Mouse (Mus musculus) ovary, adult 18-20 months (tissue): ENCODE data around the gene Cdh12.
"Not testable (repeated sequence)": the region's sequence is repeated elsewhere in the genome, so short reads cannot be mapped to it uniquely, and the experiment has no call there.

Experiments used
- DNase-seq: peaks from one replicate; pipeline ENCODE4 v3.0.0; 2022; ENCODE audit warnings: low spot score, mixed read lengths

The Cdh12 gene

DNA sequence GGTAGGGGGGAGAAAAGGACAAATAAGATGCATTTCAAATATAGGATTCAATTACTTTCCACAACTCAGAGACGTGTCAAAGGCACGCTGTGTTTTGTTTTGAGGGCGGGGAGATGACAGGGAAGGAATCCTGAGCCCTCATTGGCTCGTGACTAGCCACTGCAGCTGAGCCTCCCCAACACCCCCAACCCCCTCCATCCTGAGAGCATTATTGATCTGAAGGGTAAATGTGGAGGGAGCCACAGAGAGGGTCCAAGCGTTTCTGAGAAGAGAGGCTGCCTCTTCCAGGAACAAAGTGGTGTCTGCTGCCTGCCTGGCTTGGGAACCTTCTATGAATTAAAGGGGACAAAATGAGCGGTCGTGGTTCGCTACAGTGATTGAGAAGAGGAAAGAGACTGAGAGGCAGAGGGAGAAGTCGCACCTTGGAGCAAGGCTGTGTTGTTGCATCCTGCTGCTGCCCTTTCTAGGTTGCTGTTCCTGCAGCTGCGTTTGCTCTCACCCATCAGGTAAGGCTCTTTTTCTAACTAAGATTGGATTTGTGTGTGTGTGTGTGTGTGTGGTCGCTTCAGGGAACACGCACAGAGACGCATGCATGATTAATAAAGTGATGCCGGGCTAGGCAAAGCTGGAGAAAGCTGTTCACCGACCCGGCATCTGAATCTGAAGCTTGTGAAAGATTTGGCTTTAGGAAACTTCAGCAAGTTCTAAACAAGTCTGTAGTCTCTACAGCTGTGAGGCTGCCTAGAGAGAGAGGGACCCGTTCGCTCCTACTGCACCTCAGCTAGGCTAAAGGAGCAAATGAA, at the start of gene Cdh12:
Gene Cdh12, plus strand, starts transcription at position 405 of the 803 bp plus-strand sequence.
- no peak for DNase-seq

DNA sequence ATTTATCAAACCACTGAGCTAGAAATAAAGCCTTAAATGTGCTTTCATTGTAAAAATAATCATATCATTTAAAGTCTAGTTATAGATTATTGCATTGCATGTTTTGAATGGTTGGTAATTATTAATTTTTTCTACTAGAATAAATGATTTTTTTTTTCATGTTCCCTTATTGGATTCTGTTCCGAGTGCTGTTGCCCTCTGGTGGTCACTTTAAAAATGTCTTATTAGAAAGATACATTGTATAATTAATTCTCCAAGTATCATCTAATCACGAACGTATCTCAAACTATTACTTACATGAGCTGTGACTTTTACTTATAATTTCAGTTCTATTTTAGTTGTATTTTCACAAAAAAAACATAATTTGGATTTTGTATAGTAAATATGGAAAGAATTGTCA, 45.5 kb upstream of the Cdh12 start:
- DNase-seq: no peak

DNA sequence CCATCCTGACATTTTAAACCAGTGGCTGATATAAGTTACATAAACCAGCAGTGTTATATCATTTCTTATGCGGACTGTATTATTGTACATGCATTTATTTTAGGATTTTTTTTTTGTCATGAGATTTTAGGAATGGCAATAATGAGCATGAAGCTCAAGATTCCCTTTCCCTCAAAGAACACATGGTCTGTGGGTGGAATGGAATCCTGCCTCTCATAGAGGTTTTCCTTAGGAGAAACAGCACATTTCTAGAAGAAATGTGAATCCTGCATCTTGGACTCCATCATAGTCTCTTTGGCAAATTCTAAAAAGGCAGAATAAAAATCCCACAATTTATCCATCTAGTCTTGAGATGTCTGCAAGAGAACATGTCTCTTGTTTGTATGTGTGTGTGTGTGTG, 35.7 kb upstream of the Cdh12 start:
- no peak for DNase-seq

DNA sequence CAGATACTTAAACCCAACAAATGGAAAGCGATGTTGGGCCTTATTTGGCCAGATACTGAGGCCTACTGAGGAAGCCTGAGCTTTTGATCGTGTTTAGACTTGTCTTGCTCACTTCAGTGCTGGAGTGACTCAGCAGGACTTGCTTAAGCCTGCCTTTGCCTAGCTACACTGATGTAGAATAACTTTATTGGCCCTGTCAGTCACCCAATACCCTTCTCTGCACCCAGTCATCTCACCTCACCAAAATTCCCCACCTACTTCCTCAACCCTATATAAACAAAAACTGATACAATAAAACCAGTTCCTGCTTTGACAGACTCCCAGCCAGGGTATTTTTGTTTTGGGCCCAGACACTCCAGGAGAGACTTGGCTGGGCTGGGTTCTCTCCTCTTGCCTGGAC, 12.7 kb upstream of the Cdh12 start:
- no peak for DNase-seq

DNA sequence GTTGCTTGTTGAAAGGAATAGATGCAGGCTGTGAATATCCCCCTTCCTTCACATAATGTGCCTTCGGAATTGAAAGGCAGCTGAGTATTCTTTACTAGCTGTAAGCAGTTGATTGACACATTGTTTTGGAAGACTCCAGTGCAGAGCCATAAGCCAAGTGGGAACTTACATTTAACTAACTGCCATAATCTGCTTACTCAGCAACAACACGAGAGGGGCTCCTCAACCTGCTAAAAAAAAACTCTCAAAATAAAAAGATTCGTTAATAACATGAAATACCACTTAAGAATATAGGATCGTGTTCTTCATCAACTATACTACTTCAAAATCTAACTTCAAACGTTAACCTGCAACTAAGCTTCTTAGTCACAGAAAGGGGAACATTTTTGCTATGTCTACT, 1.5 kb downstream of the Cdh12 start:
- DNase-seq: no peak

DNA sequence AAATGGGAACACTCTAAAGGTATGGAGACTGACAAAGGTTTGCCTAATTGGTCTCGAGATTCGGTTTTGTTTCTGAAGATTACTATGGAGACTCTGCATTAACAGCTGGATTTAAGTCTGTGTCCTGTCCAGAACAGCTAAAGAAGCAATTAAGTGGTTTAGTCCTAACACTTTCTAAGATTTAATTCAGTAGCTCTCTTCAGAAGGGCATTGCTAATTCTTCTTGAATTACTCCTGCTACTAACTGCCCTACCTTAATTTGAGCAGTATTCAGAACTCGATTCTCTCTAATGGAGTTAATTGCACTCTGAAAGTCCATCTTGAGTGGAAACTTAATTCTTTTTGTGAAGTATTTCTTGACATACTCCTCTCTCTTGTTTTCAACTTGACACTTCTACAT, 9.4 kb downstream of the Cdh12 start:
- DNase-seq: no peak

DNA sequence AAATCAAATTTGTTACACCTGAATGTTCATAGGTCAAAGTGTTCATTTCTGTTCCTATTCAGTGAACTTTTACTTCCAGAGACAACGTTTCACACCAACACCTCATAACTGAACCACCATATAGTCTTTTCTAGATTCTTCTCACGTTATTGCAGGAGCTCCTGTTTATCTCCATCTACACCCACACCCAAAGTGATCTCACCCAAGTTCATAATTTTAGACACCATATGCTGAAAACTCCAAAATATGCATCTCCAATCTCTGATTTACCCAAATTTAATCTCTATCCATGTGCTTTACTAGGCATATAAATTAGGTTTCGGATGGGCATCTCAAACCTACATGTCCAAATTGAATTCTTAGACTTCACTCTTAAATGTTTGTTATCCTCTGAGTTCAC, 13.4 kb downstream of the Cdh12 start:
- no peak for DNase-seq

DNA sequence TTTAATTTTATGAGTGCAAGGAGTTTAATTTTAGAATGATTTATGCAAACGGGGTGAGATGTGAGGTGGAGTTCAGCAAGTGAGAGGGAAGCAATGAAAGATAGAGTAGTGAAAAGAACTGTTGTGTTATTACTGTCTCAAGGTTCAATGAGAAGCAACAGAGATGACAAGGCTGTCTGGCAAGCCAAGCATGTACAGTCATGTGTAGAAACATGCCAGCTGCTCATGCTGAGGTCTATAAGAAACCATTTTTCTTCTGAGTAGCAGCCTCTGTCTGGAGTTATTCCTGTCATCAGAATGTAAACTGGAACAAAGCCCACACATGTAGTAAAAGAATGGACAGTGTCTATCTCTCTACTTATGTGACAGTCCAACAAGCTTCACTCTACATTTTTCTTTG, 14.5 kb downstream of the Cdh12 start:
- no peak for DNase-seq

DNA sequence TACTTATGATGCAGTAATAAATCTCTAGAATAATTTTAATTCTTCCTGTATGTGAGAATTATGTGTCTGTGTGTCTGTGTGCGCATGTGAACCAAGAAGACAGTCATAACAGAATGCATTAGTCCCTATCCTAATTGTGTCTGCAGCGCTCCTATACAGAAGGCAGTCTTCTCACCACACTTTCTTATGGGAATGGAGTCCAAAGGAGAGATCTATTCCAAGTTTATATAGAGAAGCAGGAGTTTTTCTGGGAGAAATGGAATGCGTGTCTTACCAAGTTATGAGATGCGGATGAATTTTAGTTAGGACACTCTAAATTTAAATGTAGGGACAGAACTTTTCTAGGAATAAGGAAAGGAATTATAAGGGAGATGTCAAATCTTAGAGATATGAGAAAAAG, 101.9 kb downstream of the Cdh12 start:
- no peak for DNase-seq

DNA sequence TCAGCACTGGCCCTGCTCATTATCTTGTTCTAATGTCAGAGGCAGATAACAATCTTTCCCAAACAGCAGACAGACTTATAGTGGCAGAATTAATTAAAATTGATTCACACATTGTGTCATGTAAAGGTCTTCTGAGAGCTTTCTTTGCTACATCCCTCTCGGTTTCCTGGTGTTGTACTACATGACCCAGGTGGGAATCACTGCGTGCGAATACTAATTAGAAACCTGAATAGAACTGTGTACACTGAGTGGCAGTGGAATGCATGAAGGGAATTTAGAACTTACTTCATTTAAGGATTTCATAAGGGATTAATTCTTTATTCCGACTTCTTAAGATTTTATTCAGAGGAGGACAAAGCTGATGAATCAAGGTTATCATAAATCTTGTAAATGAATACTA, 121.9 kb downstream of the Cdh12 start:
- no peak for DNase-seq

DNA sequence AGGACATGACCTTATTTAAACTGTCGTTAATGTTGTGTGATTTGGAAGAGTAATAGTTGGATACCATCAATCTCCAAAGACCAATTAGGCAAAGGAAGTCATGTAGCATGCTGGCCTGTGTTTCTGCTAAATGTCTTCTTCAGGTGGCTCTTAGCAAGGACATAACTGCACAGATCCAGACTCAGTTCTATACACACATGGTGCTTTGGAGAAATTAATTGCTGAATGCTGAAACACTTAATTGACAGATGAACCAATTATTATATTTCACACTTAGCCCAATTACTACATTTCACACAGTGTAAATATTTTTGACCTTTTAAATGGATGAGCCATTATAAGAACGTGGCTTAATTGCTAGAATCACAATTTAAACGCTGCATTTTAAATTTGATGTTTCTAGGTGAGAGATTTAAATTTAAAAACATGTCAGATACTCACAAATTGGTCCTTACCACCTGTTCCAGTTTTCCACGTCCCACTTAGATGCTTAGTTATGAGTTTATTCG, 133.6 kb downstream of the Cdh12 start:
- DNase-seq: no peak

DNA sequence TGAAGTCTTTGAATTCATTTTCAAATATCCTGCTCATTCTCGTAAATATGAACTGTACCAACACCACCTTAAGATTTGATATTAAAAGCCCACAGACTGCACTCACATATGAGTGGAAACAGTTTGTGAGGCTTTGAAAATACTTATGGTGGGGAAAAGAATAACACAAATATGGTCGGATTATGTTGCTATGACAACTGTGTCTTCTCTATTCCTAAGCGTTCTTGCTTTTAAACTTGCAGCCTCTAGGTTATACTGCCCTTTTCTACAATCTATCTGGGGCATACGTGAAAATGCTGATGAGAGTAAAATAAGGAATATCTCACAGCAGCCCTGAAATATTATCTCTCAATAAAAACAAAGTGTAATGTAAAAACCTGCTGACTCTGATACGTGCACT, 142.5 kb downstream of the Cdh12 start:
- no peak for DNase-seq

DNA sequence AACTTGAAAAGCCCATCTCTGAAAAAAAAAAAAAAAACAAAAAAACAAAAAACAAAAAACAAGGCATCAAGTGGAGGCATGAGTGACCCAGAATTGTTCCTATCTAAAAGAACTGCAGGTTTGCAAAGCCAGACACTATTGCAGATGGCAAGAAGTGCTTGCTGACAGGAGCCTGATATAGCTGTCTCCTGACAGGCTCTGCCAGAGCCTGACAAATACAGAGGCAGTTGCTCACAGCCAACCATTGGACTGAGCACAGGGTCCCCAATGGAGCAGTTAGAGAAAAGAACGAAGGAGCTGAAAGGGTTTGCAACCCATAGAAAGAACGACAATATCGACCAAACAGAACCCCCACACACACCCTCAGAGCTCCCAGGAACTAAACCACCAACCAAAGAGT, 156.7 kb downstream of the Cdh12 start:
- DNase-seq: not testable (repeated sequence)

DNA sequence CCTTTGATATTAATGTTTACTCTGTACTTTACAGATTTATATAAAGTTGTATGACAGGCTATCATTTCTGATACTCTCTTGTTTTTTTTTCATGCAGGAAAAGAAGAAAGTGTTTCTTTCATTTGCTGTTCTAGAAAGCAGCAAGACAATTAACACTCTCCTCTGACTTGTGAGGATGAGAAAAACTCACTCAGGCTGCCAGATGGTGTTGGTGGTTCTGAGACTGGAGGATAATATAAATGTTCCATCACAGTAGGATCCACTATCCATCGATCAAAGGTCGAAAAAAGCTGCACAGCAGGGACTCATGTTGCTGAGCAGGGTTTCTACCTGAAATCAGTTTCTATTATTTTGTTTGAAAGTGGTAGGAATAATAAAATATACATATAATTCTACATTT, 185.5 kb downstream of the Cdh12 start:
- no peak for DNase-seq

DNA sequence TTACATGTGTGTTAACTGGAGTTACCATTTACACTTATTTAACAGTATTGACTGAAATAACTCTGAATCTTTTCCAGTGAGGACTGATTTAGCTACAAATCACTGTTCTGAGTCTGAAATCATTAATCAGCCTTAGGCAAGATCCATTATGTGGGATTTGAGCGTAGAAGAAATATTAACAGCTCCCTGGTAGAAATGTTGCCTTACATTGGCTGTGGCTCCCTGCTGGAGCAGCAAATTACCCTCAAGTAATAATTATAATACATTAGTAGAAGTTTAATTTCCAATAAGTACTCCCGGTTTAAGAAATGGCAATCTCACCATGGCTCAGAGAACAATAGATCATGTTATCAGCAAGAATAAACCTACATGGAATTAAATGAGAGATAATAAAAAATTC, 190.1 kb downstream of the Cdh12 start:
- no peak for DNase-seq

DNA sequence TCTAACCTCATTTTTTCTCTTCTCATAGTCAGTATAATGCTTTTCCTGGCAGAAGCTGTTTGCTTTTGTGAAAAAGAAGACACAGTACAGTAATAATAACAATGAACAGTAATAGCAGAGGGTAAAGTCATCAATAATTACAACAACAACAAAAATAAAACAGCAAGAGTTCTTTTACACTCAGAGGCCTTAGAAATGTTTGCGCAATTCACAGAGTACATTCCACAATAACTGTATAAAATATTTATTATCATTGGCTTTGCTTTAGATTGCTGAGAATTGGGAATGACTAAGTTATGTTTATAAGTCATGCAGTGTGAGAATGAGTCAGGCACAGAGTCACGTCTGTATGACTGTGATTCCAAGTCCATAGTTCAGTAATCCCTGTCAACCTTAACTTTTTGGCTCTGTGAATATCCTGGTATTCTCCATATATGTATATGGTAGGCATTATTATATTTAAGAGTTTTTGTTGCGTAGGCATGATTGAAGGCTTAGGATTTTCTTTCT, 193.9 kb downstream of the Cdh12 start:
- DNase-seq: no peak

DNA sequence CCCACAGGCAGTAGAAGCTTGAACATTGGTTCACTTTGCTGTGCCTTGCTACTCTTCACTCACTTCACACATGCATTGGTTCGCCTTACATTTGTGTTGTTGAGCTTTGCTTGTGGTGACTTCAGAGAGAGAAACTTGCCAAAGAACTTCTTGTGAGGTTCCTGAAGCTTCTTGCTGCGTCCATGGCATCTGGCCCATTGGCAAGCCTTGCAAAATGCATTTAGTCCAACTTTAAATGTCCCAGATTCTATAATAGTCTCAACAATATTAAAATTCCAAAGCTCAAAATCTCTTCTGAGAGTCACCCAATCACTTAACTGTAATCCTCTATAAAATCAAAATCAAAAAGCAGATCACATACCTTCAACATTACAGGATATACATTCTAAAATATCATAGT, 211.2 kb downstream of the Cdh12 start:
- no peak for DNase-seq

DNA sequence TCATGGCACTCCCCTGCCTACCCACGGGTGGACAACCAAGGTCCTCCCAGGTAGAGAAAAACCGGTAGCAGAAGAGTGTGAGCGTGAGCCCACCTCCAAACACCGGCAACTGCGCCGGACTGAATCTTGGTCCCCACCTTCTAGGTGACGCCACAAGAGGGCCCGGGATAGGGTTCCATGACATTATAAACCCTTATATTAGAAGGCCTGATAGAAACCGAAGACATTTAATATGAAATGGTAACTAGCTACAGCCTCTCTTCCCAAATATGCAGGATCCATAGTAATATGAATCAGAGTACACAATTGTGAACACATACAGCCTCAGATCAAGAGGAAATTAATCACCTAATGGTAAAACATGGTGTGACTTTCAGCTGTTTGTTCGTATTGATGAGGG, 217.6 kb downstream of the Cdh12 start, which contains the start of gene Acot10:
Gene Acot10, minus strand, starts transcription at position 101 of the 400 bp plus-strand sequence.
- no peak for DNase-seq

DNA sequence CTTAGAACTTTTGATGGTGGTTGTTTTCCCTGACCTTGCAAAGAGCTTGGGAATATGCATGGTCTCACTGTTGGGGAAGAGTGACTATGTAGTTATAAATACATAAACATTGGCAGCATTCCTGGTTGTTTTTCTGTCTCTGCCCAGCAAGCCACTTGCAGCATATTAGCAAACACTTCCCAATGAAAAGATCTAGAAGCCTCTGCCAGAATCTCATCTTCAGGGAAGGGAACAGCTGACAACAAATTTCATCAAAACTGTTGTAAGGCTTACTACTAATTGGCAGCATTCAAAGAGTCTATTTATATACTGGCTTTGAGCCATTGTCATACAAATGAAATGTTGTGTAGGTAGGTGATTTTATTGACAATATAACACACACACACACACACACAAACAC, 218.3 kb downstream of the Cdh12 start:
- no peak for DNase-seq

DNA sequence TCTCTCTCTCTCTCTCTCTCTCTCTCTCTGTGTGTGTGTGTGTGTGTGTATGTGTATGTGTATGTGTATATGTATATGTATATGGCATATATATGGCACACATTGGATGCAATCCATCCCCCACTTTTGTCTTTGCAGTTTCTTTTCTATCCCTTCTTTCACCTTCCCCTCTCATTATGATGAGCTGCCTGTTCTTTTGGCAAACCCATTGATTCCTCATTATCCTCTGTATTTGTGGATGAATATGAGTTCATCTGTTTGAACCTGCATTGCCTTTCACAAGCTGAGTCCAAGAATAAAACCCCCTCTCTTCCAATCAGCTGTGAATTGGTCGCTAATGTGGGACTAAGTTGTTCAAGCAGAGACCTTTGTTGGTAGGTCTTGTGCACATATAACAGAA, 218.9 kb downstream of the Cdh12 start:
- DNase-seq: no peak

DNA sequence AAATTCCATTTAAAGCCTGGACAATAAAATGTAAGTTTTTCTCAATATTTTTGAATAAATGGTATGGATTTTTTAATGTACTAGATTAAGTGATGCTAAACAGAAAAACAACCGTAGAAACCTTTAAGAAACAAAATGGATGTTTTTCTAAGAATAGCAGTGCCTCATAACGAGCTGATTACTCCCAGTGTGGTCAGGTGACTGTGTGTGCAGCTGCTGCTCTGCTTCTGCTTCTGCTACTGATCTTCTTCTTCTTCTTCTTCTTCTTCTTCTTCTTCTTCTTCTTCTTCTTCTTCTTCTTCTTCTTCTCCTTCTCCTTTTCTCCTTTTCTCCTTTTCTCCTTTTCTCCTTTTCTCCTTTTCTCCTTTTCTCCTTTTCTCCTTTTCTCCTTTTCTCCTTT, 220.4 kb downstream of the Cdh12 start:
- DNase-seq: not testable (repeated sequence)

DNA sequence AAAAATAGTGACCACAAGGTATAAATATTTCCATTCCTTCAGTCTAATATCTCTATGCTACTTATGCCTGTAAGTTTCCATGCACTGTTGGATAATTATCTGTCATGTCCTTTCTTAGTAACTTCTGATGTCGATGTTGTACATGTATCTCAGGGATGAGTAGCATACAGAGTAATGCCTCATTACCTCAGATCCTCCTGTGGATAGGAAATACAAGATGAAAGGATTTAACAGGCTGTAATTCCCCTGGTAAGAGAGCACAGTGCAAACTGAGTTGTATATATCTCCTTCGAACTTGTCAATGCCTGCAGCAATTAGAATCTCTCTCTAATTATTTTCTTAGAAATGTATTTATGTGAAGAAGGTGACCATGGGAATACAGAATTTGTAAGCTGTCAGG, 233.7 kb downstream of the Cdh12 start:
- DNase-seq: no peak

DNA sequence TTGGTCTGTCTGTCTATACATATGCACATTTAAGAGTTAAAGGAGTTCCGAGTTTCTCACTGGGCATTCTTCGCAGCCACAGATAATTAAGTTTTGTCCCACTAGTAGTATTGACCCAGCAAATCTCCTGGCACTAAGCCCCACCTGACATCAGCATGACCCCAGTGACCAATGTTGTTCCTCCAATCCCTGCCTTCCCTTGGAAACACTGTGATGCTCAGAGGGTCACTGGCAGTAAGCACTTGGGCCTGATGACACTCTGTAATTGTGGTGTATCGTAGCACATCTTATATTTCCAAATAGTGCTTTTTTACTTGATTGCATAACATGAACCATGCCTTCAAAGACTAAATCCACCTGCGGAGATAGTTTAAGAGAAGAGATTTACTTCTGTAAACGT, 235.1 kb downstream of the Cdh12 start:
- DNase-seq: no peak

DNA sequence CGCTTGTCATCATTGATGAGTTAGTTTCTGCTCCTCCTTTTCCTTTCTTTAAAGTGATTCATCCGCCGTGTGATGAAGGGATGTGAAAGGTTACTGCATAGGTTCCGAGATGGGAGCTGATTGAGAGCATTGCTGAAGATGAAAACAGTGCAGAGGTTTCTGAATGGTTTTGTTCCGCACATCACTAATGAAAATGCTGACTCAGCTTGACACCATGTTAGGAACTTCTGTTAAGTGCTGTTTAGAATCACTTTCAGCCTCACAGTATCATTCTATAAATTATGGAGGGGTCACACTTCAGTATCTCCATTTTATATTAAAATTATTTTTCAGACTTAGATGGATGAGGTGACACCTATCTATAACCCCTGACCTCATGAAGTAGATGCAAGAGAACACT, 247.2 kb downstream of the Cdh12 start:
- DNase-seq: no peak
